Mouse (Mus musculus) cortical plate, adult 2 months (tissue): ENCODE results near the gene Vmn1r225.

Experiments
- CTCF ChIP-seq: fragments of 200-500 bp; IDR thresholded peaks from 2 replicates; pipeline ENCODE4 v1.5.1; 2011; ENCODE audit warnings: mild to moderate bottlenecking, control low read depth, low read length; ENCODE audit not compliant: insufficient read depth; ENCODE audit errors: extremely low read depth
- POLR2A ChIP-seq: fragments of 200-500 bp; IDR thresholded peaks from 2 replicates; pipeline ENCODE4 v1.6.1; 2011; ENCODE audit warnings: mild to moderate bottlenecking, low read length, control low read depth; ENCODE audit not compliant: insufficient read depth; ENCODE audit errors: extremely low read depth

GRCm38 (mm10) chr17:20497858-20498257 lies at the start of gene Vmn1r225:
- TF ChIP-seq CTCF (no peak), POLR2A (no peak)
